24 mouse cellular contexts compared by ENCODE assay signal in the genomic region with DNA sequence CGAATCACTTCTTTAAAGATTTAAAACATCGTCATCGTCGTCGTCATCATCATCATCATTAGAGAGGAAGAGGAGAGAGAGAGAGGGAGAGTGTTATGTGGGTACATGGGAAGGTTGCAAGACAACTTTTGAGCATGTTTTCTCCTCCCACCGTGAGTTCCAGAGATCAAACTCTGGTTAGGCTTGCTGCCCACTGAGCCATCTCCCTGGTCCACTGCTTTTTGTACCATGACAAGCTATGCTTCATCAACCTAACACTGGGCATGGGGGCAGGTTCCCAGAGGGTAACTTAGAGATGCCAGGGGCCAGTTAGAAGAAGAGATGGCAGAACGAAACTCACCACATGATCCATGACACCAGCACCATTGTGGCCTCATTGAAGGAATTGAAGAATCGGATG. TPM values are rescaled to one million over a fixed set of nuclear protein-coding genes. Genes with fewer than 3 reads are reported as not detected.
DNase-seq lines count a peak whose midpoint lies in the region; ATAC-seq and TF ChIP-seq lines count a peak whose summit lies in the region.
"Had no signal": no experiment of that assay in that cellular context is flagged by ENCODE, and none has a peak within 500 bp of the region (broad histone marks: within the 10 kb centered on the region; RNA-seq: fewer than 3 reads in every experiment).

No protein-coding gene starts in this region.

- H3K27me3 ChIP-seq in heart, embryonic 12.5 days (replicated peaks), result no peaks in the 10 kb centered on the region
- no peaks in the 10 kb centered on the region for H3K27me3 ChIP-seq in kidney, adult 2 months (replicated peaks; ENCODE audit: control insufficient read depth, insufficient read depth, low read length)
- H3K27me3 ChIP-seq in kidney, embryonic 16.5 days (ENCODE audit: insufficient read depth, low read length), result no peaks in the 10 kb centered on the region
- H3K27me3 ChIP-seq: forebrain, embryonic 13.5 days; heart, embryonic 15.5 days had no signal

- H3K36me3 ChIP-seq in heart, embryonic 12.5 days, result peaks cover 20% of the 10 kb centered on the region; the same call in 1 of the 2 replicates
- no peaks in the 10 kb centered on the region for H3K36me3 ChIP-seq in kidney, adult 2 months (ENCODE audit: control insufficient read depth, insufficient read depth, low read length)
- no peaks in the 10 kb centered on the region for H3K36me3 ChIP-seq in kidney, embryonic 16.5 days (ENCODE audit: insufficient read depth, low read length)
- H3K36me3 ChIP-seq: heart, embryonic 15.5 days had no signal

- no peak for TF ChIP-seq POLR2A in kidney, adult 2 months (IDR thresholded peaks at IDR 0.05; ENCODE audit: low read depth, low read length)

- no peak overlapping the region for H3K9ac ChIP-seq in heart, embryonic 12.5 days
- no peak overlapping the region for H3K9ac ChIP-seq in kidney, embryonic 16.5 days (replicated peaks; ENCODE audit: low read length)
- H3K9ac ChIP-seq: forebrain, embryonic 13.5 days; heart, embryonic 15.5 days; hindbrain, embryonic 14.5 days had no signal

- no peak for ATAC-seq in heart, embryonic 12.5 days (ENCODE audit: insufficient number of reproducible peaks, low FRiP score)
- no peak for ATAC-seq in kidney, embryonic 16.5 days (ENCODE audit: low FRiP score, low TSS enrichment)
- ATAC-seq: activated CD4-positive, CD25-positive, alpha-beta regulatory T cell, adult 4 months; forebrain, embryonic 13.5 days; forebrain, embryonic 16.5 days; hindbrain, postnatal 0 days had no signal

- no peak overlapping the region for H3K27ac ChIP-seq in heart, embryonic 12.5 days (ENCODE audit: poor library complexity, severe bottlenecking)
- peak overlapping the region; percentile 74 for H3K27ac ChIP-seq in kidney, adult 2 months (ENCODE audit: insufficient read depth, low read depth, low read length)
- H3K27ac ChIP-seq in kidney, embryonic 16.5 days (ENCODE audit: low read length), result no peak overlapping the region
- H3K27ac ChIP-seq: forebrain, embryonic 10.5 days; forebrain, embryonic 13.5 days; heart, embryonic 15.5 days; hindbrain, embryonic 14.5 days; hindbrain, postnatal 0 days had no signal

- no peak overlapping the region for H3K4me3 ChIP-seq in heart, embryonic 12.5 days
- H3K4me3 ChIP-seq in kidney, adult 2 months (ENCODE audit: insufficient read depth, low read depth, low read length), result no peak overlapping the region
- H3K4me3 ChIP-seq in kidney, embryonic 16.5 days (ENCODE audit: low read length), result no peak overlapping the region
- H3K4me3 ChIP-seq: forebrain, embryonic 10.5 days; forebrain, embryonic 13.5 days; heart, embryonic 15.5 days had no signal

- no peak overlapping the region for H3K4me2 ChIP-seq in heart, embryonic 12.5 days
- H3K4me2 ChIP-seq in kidney, embryonic 16.5 days (replicated peaks; ENCODE audit: low read depth, low read length), result no peak overlapping the region
- H3K4me2 ChIP-seq: forebrain, embryonic 13.5 days; heart, embryonic 11.5 days; heart, embryonic 15.5 days; hindbrain, embryonic 14.5 days had no signal

- peaks cover 4% of the 10 kb centered on the region for H3K4me1 ChIP-seq in heart, embryonic 12.5 days (replicated peaks)
- peaks cover 8% of the 10 kb centered on the region; the same call in 1 of the 2 replicates for H3K4me1 ChIP-seq in kidney, adult 2 months (ENCODE audit: control insufficient read depth, insufficient read depth, low read length)
- peaks cover 3% of the 10 kb centered on the region; the same call in 1 of the 2 replicates for H3K4me1 ChIP-seq in kidney, embryonic 16.5 days (ENCODE audit: insufficient read depth, low read length)
- H3K4me1 ChIP-seq: forebrain, embryonic 10.5 days had no signal

- DNase-seq in heart, adult 11 months, result peak; percentile 56
- DNase-seq in kidney, adult 2 months, result peak; percentile 91
- DNase-seq in kidney, postnatal 14 days, result peak; percentile 24
- DNase-seq in cerebellum, postnatal 4 days (ENCODE audit: low spot score in 2 of 2), result no peak
- DNase-seq: adrenal gland, adult 8-10 months; adrenal gland, postnatal 25 days; cerebellum, adult 11-12 months; cerebellum, adult 8-10 months; cerebellum, postnatal 10 days; cerebellum, postnatal 36 days; gastrocnemius, postnatal 10 days; gastrocnemius, postnatal 36 days; heart, postnatal 10 days; heart, postnatal 36 days had no signal

- no peaks in the 10 kb centered on the region for H3K9me3 ChIP-seq in heart, embryonic 12.5 days (replicated peaks)
- H3K9me3 ChIP-seq in kidney, embryonic 16.5 days (ENCODE audit: low read length), result no peaks in the 10 kb centered on the region
- H3K9me3 ChIP-seq: forebrain, embryonic 10.5 days; forebrain, embryonic 13.5 days; heart, embryonic 15.5 days had no signal

- TF ChIP-seq CTCF in kidney, adult 2 months (conservative IDR thresholded peaks at IDR 0.05; ENCODE audit: insufficient read depth, insufficient read length, low read depth, low read length), result no peak

- 92% methylated on average over 8 of the region's 8 CpGs for WGBS in heart, embryonic 12.5 days
- WGBS in kidney, adult 2 months, result 64% methylated on average over 8 of the region's 8 CpGs
- WGBS in kidney, embryonic 16.5 days, result 90% methylated on average over 8 of the region's 8 CpGs

RNA-seq across cellular contexts. Expression of gene Slc1a4, which starts 18.9 kb away (rescaled TPM):
- polyA plus RNA-seq in heart, embryonic 12.5 days (2016; fragmentation: Nextera tagmentation; extraction: Ambion mirVana), result 12.1 and 12.4 TPM in 2 replicates
- polyA plus RNA-seq in kidney, adult 2 months (2012; rRNA removed), result 5.2 and 7.7 TPM in 2 replicates
- polyA plus RNA-seq in kidney, embryonic 16.5 days (2015; fragmentation: Nextera tagmentation; extraction: Ambion mirVana), result 9.4 and 9.8 TPM in 2 replicates

Comparison
In these comparisons a context has a peak if more than half of its experiments do, and no peak if none do; other contexts are left out.
1. DNase-seq: peak in heart, adult 11 months (single experiment), kidney, adult 2 months (single experiment) and kidney, postnatal 14 days (single experiment); none in cerebellum, postnatal 4 days (0 of 2).